ENCODE assay signal across 22 mouse cellular contexts in the genomic region with DNA sequence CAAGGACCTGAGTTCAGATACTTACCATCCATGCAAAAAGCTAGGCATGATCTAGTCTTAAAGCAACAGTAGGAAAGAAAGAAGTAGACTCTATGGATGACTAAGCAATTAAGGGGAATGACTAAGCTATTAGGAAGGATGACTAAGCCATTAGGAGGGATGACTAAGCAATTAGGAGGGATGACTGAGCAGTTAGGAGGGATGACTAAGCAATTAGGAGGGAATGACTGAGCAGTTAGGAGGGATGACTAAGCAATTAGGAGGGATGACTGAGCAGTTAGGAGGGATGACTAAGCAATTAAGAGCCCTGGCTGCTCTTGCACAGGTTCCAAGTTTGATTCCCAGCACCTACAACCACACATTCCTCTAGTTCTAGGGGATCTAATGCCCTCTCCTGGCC.
DNase-seq lines count a peak whose midpoint lies in the region; ATAC-seq and TF ChIP-seq lines count a peak whose summit lies in the region.
"Had no signal": no experiment of that assay in that cellular context is flagged by ENCODE, and none has a peak within 500 bp of the region (broad histone marks: within the 10 kb centered on the region; RNA-seq: fewer than 3 reads in every experiment).

No protein-coding gene starts in this region.

- no peaks in the 10 kb centered on the region for H3K36me3 ChIP-seq in C2C12 (ENCODE audit: control insufficient read depth, insufficient read depth)
- H3K36me3 ChIP-seq in MEL (ENCODE audit: control insufficient read depth in 1 of 2, insufficient read depth in 2 of 2, low read length in 2 of 2), result no peaks in the 10 kb centered on the region
- no peaks in the 10 kb centered on the region for H3K36me3 ChIP-seq in midbrain, embryonic 13.5 days
- H3K36me3 ChIP-seq: forebrain, embryonic 15.5 days; G1E; heart, embryonic 10.5 days; hindbrain, embryonic 13.5 days had no signal

- no peak overlapping the region for H3K27ac ChIP-seq in MEL (ENCODE audit: control insufficient read depth, low read depth, low read length)
- no peak overlapping the region for H3K27ac ChIP-seq in midbrain, embryonic 13.5 days
- H3K27ac ChIP-seq: forebrain, embryonic 15.5 days; heart, embryonic 10.5 days; hindbrain, embryonic 13.5 days; hindbrain, postnatal 0 days had no signal

- H3ac ChIP-seq in C2C12 (ENCODE audit: control insufficient read depth, insufficient read length, low read depth), result no peak overlapping the region

- H3K4me1 ChIP-seq in MEL (ENCODE audit: control insufficient read depth in 1 of 2, insufficient read depth in 2 of 2, low read length in 2 of 2), result no peaks in the 10 kb centered on the region
- peaks cover 8% of the 10 kb centered on the region for H3K4me1 ChIP-seq in midbrain, embryonic 13.5 days (replicated peaks)

- TF ChIP-seq RAD21 in MEL (IDR thresholded peaks at IDR 0.05; ENCODE audit: low read depth, low read length), result no peak

- TF ChIP-seq EP300 in MEL (IDR thresholded peaks at IDR 0.05; ENCODE audit: low read depth in 1 of 2, low read length in 2 of 2), result no peak

- TF ChIP-seq CTCF in C2C12 (IDR thresholded peaks at IDR 0.05; ENCODE audit: control insufficient read depth, insufficient read depth, insufficient read length), result no peak
- TF ChIP-seq CTCF in MEL (IDR thresholded peaks at IDR 0.05 in 2 of 3, conservative IDR thresholded peaks at IDR 0.05 in 1 of 3; ENCODE audit: control insufficient read depth in 1 of 3, insufficient read depth in 1 of 3, low read depth in 2 of 3, low read length in 3 of 3, poor library complexity in 1 of 3, severe bottlenecking in 1 of 3), result no peak
- TF ChIP-seq CTCF in Patski (IDR thresholded peaks at IDR 0.05), result no peak

- CTCF ChIA-PET in Patski (lab: Charles Lee), result no interaction called here

- H3K27me3 ChIP-seq in C2C12 (ENCODE audit: control insufficient read depth, insufficient read depth, insufficient read length) (no peaks in the 10 kb centered on the region), MEL (ENCODE audit: control insufficient read depth in 1 of 2, insufficient read depth in 2 of 2, low read length in 2 of 2) (no peaks in the 10 kb centered on the region), Patski (no peaks in the 10 kb centered on the region)
- H3K27me3 ChIP-seq in midbrain, embryonic 13.5 days, result no peaks in the 10 kb centered on the region
- H3K27me3 ChIP-seq: forebrain, embryonic 15.5 days; hindbrain, embryonic 13.5 days had no signal

- H3K79me2 ChIP-seq in C2C12 (ENCODE audit: control insufficient read depth, insufficient read depth) (no peaks in the 10 kb centered on the region), MEL (ENCODE audit: control insufficient read depth, insufficient read depth, low read length, poor library complexity) (no peaks in the 10 kb centered on the region)

- H3K4me2 ChIP-seq in midbrain, embryonic 13.5 days (replicated peaks), result no peak overlapping the region
- H3K4me2 ChIP-seq: forebrain, embryonic 15.5 days; hindbrain, embryonic 13.5 days had no signal

- in situ Hi-C loops in Patski (cut with MboI; ENCODE audit: low pct_unique_long_range_greater_than_20kb), result no loop called here

- DNase-seq in MEL (ENCODE audit: low read depth, low spot score) (peak; percentile 5), Patski (ENCODE audit: low read depth, low spot score) (peak; percentile 10)
- DNase-seq in urinary bladder, postnatal 10 days (ENCODE audit: low spot score), result no peak
- no peak for DNase-seq in gastrocnemius, postnatal 25 days
- DNase-seq: adrenal gland, postnatal 14 days; cerebellum, adult 18-20 months; cerebellum, adult 9-11 months; cerebellum, postnatal 36 days; gastrocnemius, postnatal 10 days; heart, postnatal 10 days; heart, postnatal 4 days; kidney, adult 11 months; kidney, adult 9 months had no signal

- no peaks in the 10 kb centered on the region; the same call in 1 of the 2 replicates for H3K9me3 ChIP-seq in MEL (replicated peaks; ENCODE audit: insufficient read depth, low read length)
- H3K9me3 ChIP-seq in midbrain, embryonic 13.5 days, result peaks cover 8% of the 10 kb centered on the region; the same call in 1 of the 2 replicates
- H3K9me3 ChIP-seq: forebrain, embryonic 15.5 days; hindbrain, embryonic 13.5 days had no signal

- TF ChIP-seq POLR2A in MEL (IDR thresholded peaks at IDR 0.05; ENCODE audit: control insufficient read depth in 1 of 2, insufficient read depth in 1 of 2, low read depth in 1 of 2, low read length in 2 of 2, poor library complexity in 1 of 2), result no peak

- no peak for ATAC-seq in Patski
- ATAC-seq in megakaryocyte progenitor cell, adult 5-6 weeks (replicated peaks; ENCODE audit: poor library complexity), result peak; percentile 31; the same call in 1 of the 2 replicates
- no peak for ATAC-seq in midbrain, embryonic 13.5 days
- ATAC-seq: activated CD4-positive, CD25-positive, alpha-beta regulatory T cell, adult 4 months; forebrain, embryonic 15.5 days; hindbrain, postnatal 0 days had no signal

- H3K9ac ChIP-seq in MEL (ENCODE audit: control insufficient read depth, low read depth, low read length, poor library complexity, severe bottlenecking), result no peak overlapping the region
- no peak overlapping the region for H3K9ac ChIP-seq in midbrain, embryonic 13.5 days (replicated peaks)
- H3K9ac ChIP-seq: forebrain, embryonic 15.5 days; hindbrain, embryonic 13.5 days had no signal

- POLR2A ChIA-PET in Patski (lab: Charles Lee), result no interaction called here

- H3K79me3 ChIP-seq in C2C12 (ENCODE audit: low read depth), result no peaks in the 10 kb centered on the region

- H3K4me3 ChIP-seq in C2C12 (ENCODE audit: insufficient read depth, poor library complexity, severe bottlenecking) (no peak overlapping the region), MEL (ENCODE audit: control insufficient read depth in 1 of 2, insufficient read depth in 1 of 2, low read depth in 2 of 2, low read length in 2 of 2) (no peak overlapping the region)
- no peak overlapping the region for H3K4me3 ChIP-seq in midbrain, embryonic 13.5 days (replicated peaks)
- H3K4me3 ChIP-seq: forebrain, embryonic 15.5 days; heart, embryonic 10.5 days; hindbrain, embryonic 13.5 days had no signal

TF ChIP-seq in C2C12, 6 proteins besides CTCF, POLR2A, EP300 and RAD21:
- TF ChIP-seq USF1 (IDR thresholded peaks at IDR 0.05; ENCODE audit: low read depth) (no peak), FOSL1 (IDR thresholded peaks at IDR 0.05; ENCODE audit: insufficient read depth, low read length, poor library complexity, severe bottlenecking) (peak; percentile 77)

TF ChIP-seq in MEL, 35 proteins besides CTCF, POLR2A, EP300 and RAD21:
- no peak for TF ChIP-seq UBTF (IDR thresholded peaks at IDR 0.05; ENCODE audit: borderline replicate concordance, insufficient read depth, low read depth, low read length)
- no peak for TF ChIP-seq USF1 (IDR thresholded peaks at IDR 0.05; ENCODE audit: low read depth, low read length)
- TF ChIP-seq GABPA (IDR thresholded peaks at IDR 0.05; ENCODE audit: low read depth, low read length), result no peak
- no peak for TF ChIP-seq E2F4 (IDR thresholded peaks at IDR 0.05; ENCODE audit: borderline replicate concordance, low read depth, low read length)
- TF ChIP-seq HCFC1 (IDR thresholded peaks at IDR 0.05; ENCODE audit: low read depth, low read length), result no peak
- TF ChIP-seq CHD2 (IDR thresholded peaks at IDR 0.05; ENCODE audit: low read length), result no peak
- no peak for TF ChIP-seq KAT2A (conservative IDR thresholded peaks at IDR 0.05; ENCODE audit: low read depth, low read length)
- no peak for TF ChIP-seq ETS1 (IDR thresholded peaks at IDR 0.05; ENCODE audit: low read depth, low read length)
- TF ChIP-seq POLR2AphosphoS2 (IDR thresholded peaks at IDR 0.05; ENCODE audit: low read length), result no peak
- TF ChIP-seq MAZ (IDR thresholded peaks at IDR 0.05; ENCODE audit: low read depth, low read length), result no peak
- TF ChIP-seq NRF1 (IDR thresholded peaks at IDR 0.05; ENCODE audit: insufficient read depth, low read depth, low read length, poor library complexity, severe bottlenecking), result no peak
- no peak for TF ChIP-seq MAFK (IDR thresholded peaks at IDR 0.05; ENCODE audit: borderline replicate concordance, low read depth, low read length)
- no peak for TF ChIP-seq ZNF384 (IDR thresholded peaks at IDR 0.05; ENCODE audit: low read depth, low read length)
- no peak for TF ChIP-seq ZMIZ1 (IDR thresholded peaks at IDR 0.05; ENCODE audit: low read depth, low read length)
- TF ChIP-seq TBP (IDR thresholded peaks at IDR 0.05; ENCODE audit: low read depth, low read length), result no peak
- TF ChIP-seq RCOR1 (IDR thresholded peaks at IDR 0.05; ENCODE audit: low read depth, low read length), result no peak
- no peak for TF ChIP-seq MYB (IDR thresholded peaks at IDR 0.05; ENCODE audit: low read depth, low read length)

Comparison
In these comparisons a context has a peak if more than half of its experiments do, and no peak if none do; other contexts are left out.
1. DNase-seq: peak in MEL (single experiment) and Patski (single experiment); none in urinary bladder, postnatal 10 days (single experiment) and gastrocnemius, postnatal 25 days (single experiment).